Mouse (Mus musculus): ENCODE results near the gene Epc2.

- no peak for TF ChIP-seq POLR2A (IDR thresholded peaks at IDR 0.05; ENCODE audit: low read depth, low read length)
- TF ChIP-seq CTCF (IDR thresholded peaks at IDR 0.05; ENCODE audit: extremely low read depth, insufficient read length, insufficient replicate concordance, low read depth, low read length) = no peak
These were observed 86.8 kb downstream of the Epc2 start for GRCm38 (mm10) chr2:49538056-49538455.

All from small intestine, adult 2 months (tissue).